Mouse (Mus musculus) heart, embryonic 13.5 days (tissue): ENCODE measurements at regions not wholly inside any gene's neighbourhood (a gene's known extent, or its start where the extent isn't known, plus 50 kb on each side); places are given as distances from the start of the nearest gene placed in this dataset.

Experiments used
- ATAC-seq: fragments of 200-750 bp; cut with Nextera tagmentation; 2 replicates; pipeline ENCODE4 v1.8.0; 2017; ENCODE audit warnings: moderate TSS enrichment; ENCODE audit not compliant: insufficient number of reproducible peaks, low FRiP score, low TSS enrichment; ENCODE audit errors: extremely low read depth
- H3K27ac ChIP-seq: fragments of 300-500 bp; sonication (generic); replicated peaks from 2 replicates; pipeline ENCODE4 v1.5.1; 2015; ENCODE audit warnings: moderate library complexity, mild to moderate bottlenecking, inconsistent platforms
- H3K27me3 ChIP-seq: fragments of 300-500 bp; sonication (generic); replicated peaks from 2 replicates; pipeline ENCODE4 v1.6.1; 2015; ENCODE audit warnings: mild to moderate bottlenecking, inconsistent platforms
- H3K36me3 ChIP-seq: fragments of 300-500 bp; sonication (generic); 2 replicates; pipeline ENCODE4 v1.6.1; 2015; ENCODE audit warnings: mild to moderate bottlenecking, inconsistent platforms
- H3K4me1 ChIP-seq: fragments of 300-500 bp; sonication (generic); 2 replicates; pipeline ENCODE4 v1.6.1; 2015; ENCODE audit warnings: inconsistent platforms
- H3K4me2 ChIP-seq: fragments of 300-500 bp; sonication (generic); 2 replicates; pipeline ENCODE4 v1.6.1; 2015; ENCODE audit warnings: inconsistent platforms, mild to moderate bottlenecking, moderate library complexity
- H3K4me3 ChIP-seq: fragments of 300-500 bp; sonication (generic); 2 replicates; pipeline ENCODE4 v1.5.1; 2015; ENCODE audit warnings: moderate library complexity, mild to moderate bottlenecking, inconsistent platforms
- H3K9ac ChIP-seq: fragments of 300-500 bp; sonication (generic); 2 replicates; pipeline ENCODE4 v1.6.1; 2015; ENCODE audit warnings: inconsistent platforms, mild to moderate bottlenecking, moderate library complexity
- H3K9me3 ChIP-seq: fragments of 300-500 bp; sonication (generic); 2 replicates; pipeline ENCODE4 v1.6.1; 2016; ENCODE audit warnings: inconsistent platforms
- WGBS: fragments of 180-500 bp; shearing (Covaris S2); methylation state at CpG from one replicate; pipeline ENCODE4 v1.1.7; 2015; ENCODE audit warnings: mixed read lengths; 5-methylcytosine and 5-hydroxymethylcytosine counted together

- no peaks in the 10 kb centered on the region for H3K36me3 ChIP-seq
- ATAC-seq: peak; percentile 74; the same call in 1 of the 2 replicates
- H3K4me3 ChIP-seq: no peak overlapping the region
- H3K9ac ChIP-seq: no peak overlapping the region
- peak overlapping the region; percentile 64 for H3K27ac ChIP-seq
- 40% methylated on average over 5 of the region's 5 CpGs for WGBS
- H3K4me2 ChIP-seq: no peak overlapping the region
- peaks cover 20% of the 10 kb centered on the region for H3K4me1 ChIP-seq
- H3K27me3 ChIP-seq: no peaks in the 10 kb centered on the region
- H3K9me3 ChIP-seq: no peaks in the 10 kb centered on the region
Measured at GRCm38 (mm10) chr13:44501777-44502321, 227.4 kb upstream of the Jarid2 start.

GRCm38 (mm10) chr13:44502612-44503256 lies 226.5 kb upstream of the Jarid2 start:
- H3K36me3 ChIP-seq: no peaks in the 10 kb centered on the region
- H3K9ac ChIP-seq: no peak overlapping the region
- no peaks in the 10 kb centered on the region for H3K27me3 ChIP-seq
- peak overlapping the region; percentile 7; the same call in 1 of the 2 replicates for H3K4me2 ChIP-seq
- H3K4me3 ChIP-seq: no peak overlapping the region
- H3K27ac ChIP-seq: peak overlapping the region; percentile 64
- peaks cover 20% of the 10 kb centered on the region for H3K4me1 ChIP-seq
- no peak for ATAC-seq
- WGBS: 59% methylated on average over 10 of the region's 10 CpGs
- no peaks in the 10 kb centered on the region for H3K9me3 ChIP-seq

- no peak for ATAC-seq
- Histone ChIP-seq H3K27ac (0 out of 2 replicates have a peak overlapping the region, but pooled peaks have one; percentile 64), H3K4me2 (no peak overlapping the region), H3K27me3 (no peaks in the 10 kb centered on the region), H3K4me3 (no peak overlapping the region), H3K9me3 (no peaks in the 10 kb centered on the region), H3K9ac (no peak overlapping the region), H3K36me3 (no peaks in the 10 kb centered on the region), H3K4me1 (peaks cover 20% of the 10 kb centered on the region)
- WGBS: 73% methylated on average over 15 of the region's 15 CpGs
Measured at GRCm38 (mm10) chr13:44503257-44503950, 225.9 kb upstream of the Jarid2 start.

- no peak overlapping the region for H3K9ac ChIP-seq
- no peak for ATAC-seq
Measured at GRCm38 (mm10) chr13:44504455-44504854, 224.8 kb upstream of the Jarid2 start.

GRCm38 (mm10) chr13:44506975-44507374 lies 222.3 kb upstream of the Jarid2 start:
- WGBS: 59% methylated on average over 5 of the region's 5 CpGs
- H3K9me3 ChIP-seq: no peaks in the 10 kb centered on the region
- H3K4me1 ChIP-seq: peaks cover 18% of the 10 kb centered on the region
- no peak overlapping the region for H3K9ac ChIP-seq
- no peak overlapping the region for H3K4me2 ChIP-seq
- H3K27ac ChIP-seq: no peak overlapping the region
- no peak for ATAC-seq
- no peaks in the 10 kb centered on the region for H3K27me3 ChIP-seq
- H3K36me3 ChIP-seq: no peaks in the 10 kb centered on the region
- H3K4me3 ChIP-seq: no peak overlapping the region

More at GRCm38 (mm10) chr13:44504455-44504854, 224.8 kb upstream of the Jarid2 start:
- H3K4me2 ChIP-seq: no peak overlapping the region
- H3K4me3 ChIP-seq: no peak overlapping the region
- 79% methylated on average over 6 of the region's 6 CpGs for WGBS
- peaks cover 21% of the 10 kb centered on the region for H3K4me1 ChIP-seq
- H3K9me3 ChIP-seq: no peaks in the 10 kb centered on the region
- H3K36me3 ChIP-seq: no peaks in the 10 kb centered on the region
- no peaks in the 10 kb centered on the region for H3K27me3 ChIP-seq
- H3K27ac ChIP-seq: no peak overlapping the region

- Histone ChIP-seq H3K36me3 (no peaks in the 10 kb centered on the region), H3K9me3 (no peaks in the 10 kb centered on the region), H3K27me3 (no peaks in the 10 kb centered on the region), H3K4me1 (peaks cover 6% of the 10 kb centered on the region; the same call in 1 of the 2 replicates), H3K4me3 (no peak overlapping the region), H3K4me2 (no peak overlapping the region), H3K27ac (no peak overlapping the region), H3K9ac (no peak overlapping the region)
- WGBS: 42% methylated on average over 11 of the region's 11 CpGs
- no peak for ATAC-seq
Measured at GRCm38 (mm10) chr13:44509526-44510159, 219.6 kb upstream of the Jarid2 start.

- 72% methylated on average over 13 of the region's 13 CpGs for WGBS
- H3K4me1 ChIP-seq: peaks cover 9% of the 10 kb centered on the region; the same call in 1 of the 2 replicates
- no peaks in the 10 kb centered on the region for H3K27me3 ChIP-seq
Measured at GRCm38 (mm10) chr13:44513378-44514285, 215.6 kb upstream of the Jarid2 start.

GRCm38 (mm10) chr13:44514636-44515158 lies 214.6 kb upstream of the Jarid2 start:
- ATAC-seq: no peak
- H3K36me3 ChIP-seq: no peaks in the 10 kb centered on the region
- H3K9ac ChIP-seq: no peak overlapping the region
- no peak overlapping the region for H3K4me3 ChIP-seq
- H3K4me2 ChIP-seq: no peak overlapping the region
- 53% methylated on average over 5 of the region's 5 CpGs for WGBS
- H3K9me3 ChIP-seq: no peaks in the 10 kb centered on the region
- H3K27ac ChIP-seq: no peak overlapping the region
- peaks cover 5% of the 10 kb centered on the region; the same call in 1 of the 2 replicates for H3K4me1 ChIP-seq
- H3K27me3 ChIP-seq: no peaks in the 10 kb centered on the region

More at GRCm38 (mm10) chr13:44513378-44514285, 215.6 kb upstream of the Jarid2 start:
- no peak overlapping the region for H3K27ac ChIP-seq
- no peaks in the 10 kb centered on the region for H3K9me3 ChIP-seq
- no peaks in the 10 kb centered on the region for H3K36me3 ChIP-seq
- ATAC-seq: no peak
- no peak overlapping the region for H3K9ac ChIP-seq
- no peak overlapping the region for H3K4me2 ChIP-seq
- no peak overlapping the region for H3K4me3 ChIP-seq

- no peak overlapping the region for H3K4me3 ChIP-seq
- no peaks in the 10 kb centered on the region for H3K36me3 ChIP-seq
- 71% methylated on average over 4 of the region's 4 CpGs for WGBS
- H3K4me2 ChIP-seq: no peak overlapping the region
- H3K9me3 ChIP-seq: no peaks in the 10 kb centered on the region
- H3K4me1 ChIP-seq: 0 out of 2 replicates have a peak, but pooled peaks cover 4% of the 10 kb centered on the region
- H3K9ac ChIP-seq: no peak overlapping the region
- ATAC-seq: no peak
- H3K27me3 ChIP-seq: no peaks in the 10 kb centered on the region
- H3K27ac ChIP-seq: no peak overlapping the region
Measured at GRCm38 (mm10) chr13:44516863-44517262, 212.4 kb upstream of the Jarid2 start.

- Histone ChIP-seq H3K4me1 (0 out of 2 replicates have a peak, but pooled peaks cover 4% of the 10 kb centered on the region), H3K4me2 (no peak overlapping the region), H3K36me3 (no peaks in the 10 kb centered on the region), H3K9me3 (no peaks in the 10 kb centered on the region), H3K9ac (no peak overlapping the region), H3K27ac (no peak overlapping the region), H3K27me3 (no peaks in the 10 kb centered on the region), H3K4me3 (no peak overlapping the region)
- ATAC-seq: no peak
- 80% methylated on average over 9 of the region's 9 CpGs for WGBS
Measured at GRCm38 (mm10) chr13:44517312-44517711, 212.0 kb upstream of the Jarid2 start.
